Mouse (Mus musculus) MEL (cell line): ENCODE measurements around the gene Kl.

Experiments
- BHLHE40 ChIP-seq: IDR thresholded peaks from 2 replicates; pipeline ENCODE4 v1.6.1; 2012; ENCODE audit warnings: low read depth, mild to moderate bottlenecking, inconsistent platforms, low read length, improper control_type of control experiment, borderline replicate concordance
- CHD1 ChIP-seq: IDR thresholded peaks from 2 replicates; pipeline ENCODE4 v1.6.1; 2012; ENCODE audit warnings: low read depth, mild to moderate bottlenecking, inconsistent platforms, low read length, improper control_type of control experiment
- CTCF ChIP-seq, 3 experiments: IDR thresholded peaks in 2 of 3; conservative IDR thresholded peaks in 1 of 3; 2 replicates each; pipeline ENCODE4 v1.5.1; 2011 to 2012; ENCODE audit warnings: low read length in 3 of 3, low read depth in 2 of 3, mild to moderate bottlenecking in 2 of 3, improper control_type of control experiment in 1 of 3, inconsistent platforms in 1 of 3, mixed read lengths in 1 of 3, moderate library complexity in 1 of 3; ENCODE audit not compliant: control insufficient read depth in 1 of 3, insufficient read depth in 1 of 3, poor library complexity in 1 of 3, severe bottlenecking in 1 of 3
- GATA1 ChIP-seq: IDR thresholded peaks from 2 replicates; pipeline ENCODE4 v1.6.1; 2011; ENCODE audit warnings: low read depth, low read length, improper control_type of control experiment
- ZNF384 ChIP-seq: IDR thresholded peaks from 2 replicates; pipeline ENCODE4 v1.6.1; 2012; ENCODE audit warnings: low read depth, mild to moderate bottlenecking, inconsistent platforms, low read length, improper control_type of control experiment

DNA sequence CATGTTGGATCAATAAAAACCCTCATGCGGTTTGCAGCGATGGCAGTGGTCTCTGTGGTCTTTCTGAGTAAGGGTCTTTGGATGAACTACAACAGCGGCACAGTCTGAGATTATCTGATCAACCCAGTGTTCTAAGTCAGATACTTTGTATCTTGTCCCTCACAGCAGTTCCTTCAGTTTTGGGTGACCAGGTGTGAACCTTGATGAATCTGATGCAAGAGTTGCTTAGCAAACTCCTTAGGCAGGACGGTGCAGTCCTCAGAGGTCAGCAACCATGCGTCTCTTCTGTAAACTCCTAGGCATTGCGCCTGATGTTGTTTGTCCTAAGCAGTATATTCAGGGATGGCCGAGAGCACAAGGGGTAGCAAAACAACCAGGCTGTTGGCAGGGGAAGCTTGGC lies 48.7 kb downstream of the Kl start:
- no peak for TF ChIP-seq ZNF384
- TF ChIP-seq CTCF (IDR thresholded peaks at IDR 0.05 in 2 of 3, conservative IDR thresholded peaks at IDR 0.05 in 1 of 3; ENCODE audit: control insufficient read depth in 1 of 3, insufficient read depth in 1 of 3, low read depth in 2 of 3, low read length in 3 of 3, poor library complexity in 1 of 3, severe bottlenecking in 1 of 3): no peak
- no peak for TF ChIP-seq BHLHE40
- no peak for TF ChIP-seq GATA1
- TF ChIP-seq CHD1: no peak
